Mouse (Mus musculus) yolk sac, embryonic 10.5 days (tissue): ENCODE measurements at regions not wholly inside any gene's neighbourhood (a gene's known extent, or its start where the extent isn't known, plus 50 kb on each side); places are given as distances from the start of the nearest gene placed in this dataset.

Experiments
- DNase-seq: peaks from one replicate; pipeline ENCODE4 v3.0.0-alpha.2; 2017; ENCODE audit warnings: low spot score

DNA sequence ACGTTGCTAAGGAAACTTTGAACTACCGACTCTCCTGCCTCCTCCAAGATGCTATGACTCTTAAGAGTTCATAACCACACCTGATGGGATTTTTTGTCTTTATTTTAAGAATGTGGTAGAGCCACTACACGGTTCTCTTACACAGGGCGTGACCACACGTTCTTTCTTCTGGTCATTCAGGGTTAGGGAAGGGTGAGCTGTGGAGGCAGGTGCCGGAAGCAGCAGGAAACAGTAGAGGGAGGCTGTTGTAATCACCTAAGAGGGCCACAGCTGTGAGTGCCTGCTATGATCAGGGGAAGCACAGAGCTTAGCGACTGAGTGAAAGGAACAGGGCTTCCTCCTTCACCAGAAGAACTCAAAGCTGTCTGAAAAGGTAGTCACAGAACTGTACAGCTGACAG lies 50.6 kb upstream of the Larp1 start:
- no peak for DNase-seq

DNA sequence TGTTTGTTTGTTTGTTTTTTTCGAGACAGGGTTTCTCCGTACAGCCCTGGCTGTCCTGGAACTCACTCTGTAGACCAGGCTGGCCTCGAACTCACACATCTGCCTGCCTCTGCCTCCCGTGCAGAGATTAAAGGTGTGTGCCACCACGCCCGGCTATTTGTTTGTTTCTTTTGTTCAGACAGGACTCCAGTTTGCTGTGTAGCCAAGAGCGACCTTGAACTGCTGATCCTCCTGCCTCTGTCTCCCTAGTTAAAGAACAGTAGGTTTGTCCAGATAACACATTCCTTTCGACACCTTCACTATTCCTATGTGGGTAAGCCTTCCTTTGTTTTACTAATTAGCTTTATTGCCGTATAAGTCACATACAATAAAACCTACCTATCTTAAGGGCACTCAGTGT lies 52.0 kb upstream of the Larp1 start:
- DNase-seq, result no peak

DNA sequence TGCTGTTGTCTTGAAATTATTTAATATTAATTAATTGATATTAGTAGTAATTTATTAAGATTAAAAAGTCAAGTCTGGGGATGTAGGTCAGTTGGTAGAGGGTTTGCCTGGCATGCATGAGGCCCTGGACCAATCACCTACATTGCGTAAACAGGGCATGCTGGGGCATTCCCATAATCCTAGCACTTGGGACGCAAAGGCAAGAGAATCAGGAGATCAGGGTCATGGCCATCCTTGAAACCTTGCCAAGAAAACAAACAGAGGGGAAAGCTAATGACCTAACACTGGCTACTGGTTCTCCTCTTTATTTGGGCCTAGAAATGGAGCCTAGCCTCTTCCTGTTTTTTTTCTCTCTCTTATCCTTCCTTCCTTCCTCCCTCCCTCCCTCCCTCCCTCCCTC lies 52.8 kb upstream of the Larp1 start:
- DNase-seq, result no peak

DNA sequence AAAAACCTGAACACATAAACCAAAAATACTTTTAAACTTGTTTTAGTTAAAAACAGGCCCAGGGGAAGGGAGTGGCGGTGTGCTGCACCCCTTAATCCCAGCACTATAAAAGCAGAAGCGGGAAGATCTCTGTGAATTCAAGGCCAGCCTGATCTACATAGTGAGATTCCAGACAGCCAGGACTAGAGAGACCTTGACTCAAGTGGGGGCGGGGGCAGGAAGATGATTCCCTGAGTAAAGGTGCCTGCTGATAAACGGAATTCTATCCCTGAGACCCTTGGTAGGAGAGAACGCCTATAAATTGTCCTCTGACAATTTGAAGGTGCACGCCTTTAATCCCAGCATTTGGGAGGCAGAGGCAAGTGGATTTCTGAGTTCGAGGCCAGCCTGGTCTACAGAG lies 53.4 kb upstream of the Larp1 start:
- DNase-seq, result no peak

DNA sequence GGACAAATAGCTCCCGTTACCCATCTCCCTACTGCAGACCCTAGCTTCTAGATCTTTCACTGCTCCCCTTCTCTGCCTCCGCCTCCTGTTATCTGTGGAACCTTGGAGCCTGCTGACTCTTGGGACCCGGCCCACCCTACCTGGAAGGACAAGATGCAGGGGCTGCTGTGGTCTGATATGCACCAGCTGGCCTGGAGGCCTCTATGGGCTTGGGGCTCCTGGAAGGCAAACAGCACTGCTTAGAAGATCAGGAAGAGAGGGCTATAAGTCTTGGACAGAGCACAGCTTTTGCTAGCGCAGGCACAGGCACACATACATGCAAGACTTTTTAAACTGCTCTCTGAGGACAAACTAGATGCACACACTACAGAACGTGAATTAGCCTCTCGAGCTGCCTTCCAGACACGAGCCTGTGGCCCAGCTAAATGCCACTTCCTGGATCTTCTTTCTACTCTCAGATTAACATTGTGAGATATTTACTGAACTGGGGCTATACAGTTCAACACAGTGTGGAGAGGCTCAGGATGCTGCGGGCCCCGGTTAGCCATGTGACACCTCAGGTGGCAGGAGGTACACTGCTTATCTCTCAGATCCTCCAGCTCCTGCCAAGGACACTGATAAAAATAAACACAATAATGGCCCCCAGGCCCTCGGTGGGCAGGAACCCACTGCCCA lies 54.2 kb upstream of the Larp1 start:
- DNase-seq, result peak; percentile 49

DNA sequence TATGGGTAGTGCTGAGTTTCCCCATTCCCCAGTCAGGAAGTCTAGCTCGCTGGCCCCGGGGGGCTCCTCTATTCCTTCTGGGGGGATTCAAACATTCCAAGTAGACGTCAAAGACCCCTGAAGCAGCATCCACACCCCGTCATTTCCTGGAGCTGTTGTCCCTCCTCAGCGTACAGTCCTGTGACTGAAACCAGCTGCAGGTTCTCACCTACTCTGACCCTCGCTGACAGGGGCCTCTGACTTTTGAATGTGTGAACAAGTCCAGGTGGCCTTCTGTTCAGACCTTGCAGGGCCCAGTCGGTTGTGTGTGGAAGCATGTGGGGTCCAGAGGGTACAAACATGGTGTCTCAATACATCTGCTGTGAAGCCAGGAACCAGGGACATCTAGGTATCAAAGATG lies 55.2 kb upstream of the Larp1 start:
- DNase-seq, result no peak

DNA sequence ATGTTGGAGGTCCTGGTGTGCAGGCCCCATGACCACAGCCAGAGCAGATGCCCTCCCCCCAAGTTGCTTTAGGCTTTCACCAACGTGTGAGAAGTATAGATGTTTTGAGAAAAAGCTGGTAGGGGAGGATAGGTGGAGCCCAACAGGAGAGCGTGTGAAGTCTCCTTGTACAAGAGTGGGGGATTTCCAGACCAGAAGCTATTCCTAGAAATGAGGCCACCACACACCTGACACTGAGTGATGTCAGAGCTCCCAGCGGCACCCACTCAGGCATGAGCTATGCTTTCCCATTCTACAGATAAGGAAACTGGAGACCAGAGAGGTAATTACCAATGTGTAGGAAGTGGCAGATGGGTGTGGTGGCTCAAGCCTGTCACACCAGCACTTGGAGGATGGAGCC lies 56.2 kb upstream of the Larp1 start:
- no peak for DNase-seq

DNA sequence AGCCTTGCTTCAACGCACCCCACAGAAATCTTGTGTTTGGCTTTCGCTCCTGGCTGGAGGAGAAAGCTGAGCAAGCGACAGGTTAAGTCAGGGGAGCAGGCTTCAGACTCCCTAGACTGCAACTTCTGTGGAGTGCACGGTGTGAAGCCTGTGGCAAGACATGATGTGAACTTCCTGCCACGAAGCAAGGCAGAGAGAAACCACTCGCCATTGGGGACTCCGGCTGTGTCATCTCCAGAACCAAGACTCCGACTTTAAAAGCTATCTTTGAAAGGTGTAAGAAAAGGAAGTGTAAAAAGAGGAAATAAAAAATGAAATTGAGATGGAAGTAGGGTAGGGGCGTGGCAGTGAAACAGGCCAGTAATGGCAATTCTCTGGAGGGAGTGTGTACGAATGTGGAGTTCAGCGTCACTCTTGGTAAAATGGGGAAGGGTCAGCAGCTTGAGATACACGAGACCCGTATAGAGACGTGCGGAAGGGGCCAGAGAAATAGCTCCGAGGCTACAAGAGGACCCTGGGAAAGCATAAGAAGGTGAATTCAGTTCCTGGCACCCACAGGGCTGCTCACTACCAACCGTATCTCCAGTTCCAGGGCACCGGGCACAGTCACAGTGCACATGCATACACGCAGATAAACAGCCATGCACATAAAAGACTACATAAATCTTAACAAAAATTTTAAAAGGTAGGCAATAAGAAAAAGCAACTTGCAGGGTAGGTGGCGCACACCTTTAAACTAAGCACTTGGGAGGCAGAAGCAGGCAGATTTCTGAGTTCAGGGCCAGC lies 57.1 kb upstream of the Larp1 start:
- no peak for DNase-seq

DNA sequence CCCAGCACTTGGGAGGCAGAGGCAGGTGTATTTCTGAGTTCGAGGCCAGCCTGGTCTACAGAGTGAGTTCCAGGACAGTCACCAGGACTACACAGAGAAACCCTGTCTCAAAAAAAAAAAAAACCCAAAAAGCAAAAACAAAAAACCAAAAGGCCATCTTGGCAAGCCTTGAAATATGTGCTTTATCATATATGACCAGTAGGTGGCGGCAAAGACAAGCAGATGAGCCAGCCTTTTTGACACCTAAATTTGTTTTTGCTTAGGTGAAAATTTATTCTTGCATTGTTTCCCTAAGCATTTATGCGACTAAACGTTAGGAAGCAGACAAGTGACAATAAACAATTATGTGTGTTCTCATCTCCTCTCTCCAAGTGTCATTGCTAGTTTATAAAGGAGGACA lies 57.9 kb upstream of the Larp1 start:
- DNase-seq, result no peak

DNA sequence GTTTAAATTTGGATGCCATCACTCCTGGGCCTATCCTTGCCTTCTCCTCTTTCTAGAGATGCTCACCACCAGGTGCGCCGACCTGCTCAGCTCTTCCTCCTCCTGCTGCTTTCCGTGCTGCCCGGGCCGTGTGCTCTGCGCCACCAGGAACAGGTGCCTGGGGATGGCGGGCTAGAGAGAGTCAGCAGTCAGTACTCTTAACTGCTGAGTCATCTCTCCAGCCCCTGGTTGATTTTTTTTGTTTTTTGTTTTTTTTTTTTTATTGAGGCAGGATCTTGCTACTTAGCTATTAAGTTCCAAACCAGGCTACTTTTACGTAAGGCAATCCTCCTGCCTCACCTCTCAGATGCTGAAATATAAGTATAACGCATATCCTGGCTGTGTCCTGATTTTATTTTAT lies 59.8 kb upstream of the Larp1 start:
- DNase-seq, result no peak

DNA sequence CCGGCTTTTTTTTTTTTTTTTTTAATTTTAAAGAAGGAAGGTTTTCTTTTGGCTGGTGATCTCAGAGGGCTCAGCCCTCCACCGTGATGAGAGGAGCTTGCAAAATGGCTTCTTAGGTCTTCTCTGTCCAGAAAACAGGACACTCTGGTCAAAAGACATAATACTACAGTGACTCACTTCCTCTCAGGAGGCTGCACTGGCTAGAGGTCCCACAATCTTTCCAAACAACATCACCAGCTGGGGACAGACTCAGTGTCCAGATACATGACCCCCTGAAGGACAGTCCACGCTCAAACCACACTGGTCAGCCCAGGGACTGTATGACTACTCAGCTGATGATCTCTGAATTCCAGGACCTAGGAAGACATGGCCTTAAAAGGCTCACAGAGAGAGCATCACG lies 61.5 kb upstream of the Larp1 start:
- no peak for DNase-seq

DNA sequence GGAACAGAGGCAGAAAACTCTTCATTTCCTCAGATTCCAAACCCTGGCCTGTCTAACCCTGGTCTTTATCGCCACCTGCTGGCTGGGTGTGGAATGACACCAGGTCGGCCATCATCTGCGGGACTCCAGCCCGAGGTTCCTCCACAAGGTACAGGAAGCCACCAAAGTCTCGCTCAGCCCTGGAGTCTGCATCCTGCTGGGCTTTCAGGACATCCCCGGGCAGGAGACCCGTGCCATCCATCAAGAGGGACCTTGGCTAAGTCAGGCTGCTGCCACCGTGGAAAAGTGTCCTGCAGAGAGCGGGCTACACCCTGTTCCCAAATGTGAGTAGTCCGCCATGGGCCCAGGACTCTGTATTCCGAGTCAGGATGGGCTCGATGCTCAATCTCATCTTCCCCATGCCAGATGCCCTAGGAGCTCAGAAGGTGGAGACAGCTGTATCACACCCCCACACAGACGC lies 74.4 kb upstream of the Larp1 start:
- DNase-seq, result peak; percentile 82

DNA sequence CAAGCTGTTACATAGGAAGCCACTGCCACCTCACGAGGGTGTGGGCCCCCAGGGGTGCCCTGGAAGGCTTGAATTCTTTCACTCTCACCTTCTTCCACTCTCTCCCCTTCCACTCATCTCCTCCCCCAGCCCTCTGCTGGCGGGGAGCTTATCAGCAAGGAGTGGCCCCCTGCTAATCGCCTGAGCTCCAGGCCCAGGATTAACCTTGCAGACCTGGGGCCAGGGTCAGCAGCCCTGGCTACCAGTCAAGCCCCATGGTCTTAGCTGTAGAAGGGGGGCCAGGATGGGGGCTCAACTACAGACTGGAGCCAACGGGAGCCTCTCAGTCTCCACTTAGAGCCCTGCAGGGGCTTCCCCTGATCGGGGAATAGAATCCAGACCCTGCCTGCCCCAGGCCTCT lies 75.8 kb upstream of the Larp1 start:
- peak; percentile 75 for DNase-seq

DNA sequence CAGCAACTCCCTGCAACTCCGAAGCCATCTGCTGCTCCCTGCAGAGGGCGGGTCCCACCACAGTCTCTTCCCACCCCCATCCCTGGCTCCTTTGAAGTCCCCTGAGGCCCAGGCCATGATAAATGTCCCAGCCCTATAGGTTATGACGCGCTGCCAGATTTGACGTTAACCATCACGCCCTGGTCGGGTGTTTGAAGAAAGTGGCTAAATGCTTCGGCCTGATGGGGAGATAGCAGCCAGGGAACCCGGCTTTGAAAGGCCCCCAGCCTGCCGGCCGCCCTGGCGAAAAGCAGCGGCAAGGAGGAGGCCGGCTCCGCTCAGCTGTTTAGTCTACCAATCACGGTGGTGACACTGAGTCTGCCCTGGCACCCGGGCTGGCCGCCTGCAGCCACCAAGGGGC lies 79.4 kb upstream of the Larp1 start:
- DNase-seq, result peak; percentile 45

DNA sequence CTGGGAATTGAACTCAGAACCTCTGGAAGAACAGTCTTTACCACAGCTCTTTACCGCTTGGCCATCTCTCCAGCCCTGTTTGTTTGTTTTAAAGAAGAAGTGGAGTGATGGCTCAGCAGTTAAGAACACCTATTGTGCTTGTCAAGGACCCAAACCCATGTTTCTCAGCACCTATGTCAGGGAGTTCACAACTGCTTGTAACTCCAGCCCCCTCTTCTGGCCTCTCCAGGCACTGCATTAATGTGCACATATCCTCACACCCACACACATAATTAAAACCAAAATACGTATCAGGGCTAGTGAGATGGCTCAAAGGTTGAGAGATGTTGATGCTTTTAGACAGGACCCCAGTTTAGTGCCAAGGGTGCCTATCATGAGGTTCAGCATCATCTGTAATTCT lies 87.6 kb upstream of the Hand1 start:
- no peak for DNase-seq

DNA sequence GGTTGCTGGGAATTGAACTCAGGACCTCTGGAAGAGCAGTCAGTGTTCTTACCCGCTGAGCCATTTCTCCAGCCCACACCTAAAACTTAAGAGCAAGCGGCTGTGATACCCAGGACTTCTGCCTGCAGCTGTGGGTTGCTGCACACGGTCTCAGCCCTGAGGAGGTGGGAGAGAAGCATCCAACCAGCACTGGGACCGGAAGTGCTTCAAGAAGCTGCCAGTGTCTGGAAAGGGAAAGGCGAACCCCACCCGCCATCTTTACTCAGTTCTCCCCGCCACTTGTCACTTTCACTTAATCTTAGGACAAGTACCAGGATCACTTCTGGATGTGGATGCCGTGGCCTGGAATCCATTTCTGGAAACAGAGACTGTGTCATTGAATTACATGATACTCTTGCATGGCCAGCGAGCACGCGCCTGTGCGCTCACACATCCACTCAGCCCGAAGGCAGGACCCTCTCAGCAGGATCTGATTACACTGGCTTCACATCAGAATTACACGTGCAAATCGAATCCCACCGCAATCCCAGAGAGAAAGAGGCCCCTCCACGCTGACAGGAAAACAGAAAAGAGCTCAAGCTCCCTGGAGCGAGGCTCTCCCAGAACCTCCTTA lies 85.9 kb upstream of the Hand1 start:
- DNase-seq, result no peak

DNA sequence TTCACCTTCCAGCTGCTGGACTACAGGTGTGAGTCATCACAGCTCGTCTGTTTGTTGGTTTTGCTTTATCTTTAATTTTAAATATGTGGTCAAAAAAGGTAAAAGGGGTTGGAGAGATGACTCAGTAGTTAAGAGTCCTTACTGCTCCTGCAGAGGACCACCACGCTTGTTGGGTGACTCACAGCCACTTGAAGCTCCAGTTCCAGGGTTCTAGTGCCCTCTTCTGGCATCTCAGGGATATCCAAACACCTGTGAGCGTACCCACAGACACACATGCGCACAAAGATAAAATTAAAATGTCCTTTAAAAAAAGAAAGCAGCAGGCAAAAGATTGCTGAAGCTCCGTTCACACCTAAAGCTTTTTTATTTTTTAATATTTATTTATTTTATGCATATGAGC lies 85.4 kb upstream of the Hand1 start:
- no peak for DNase-seq

DNA sequence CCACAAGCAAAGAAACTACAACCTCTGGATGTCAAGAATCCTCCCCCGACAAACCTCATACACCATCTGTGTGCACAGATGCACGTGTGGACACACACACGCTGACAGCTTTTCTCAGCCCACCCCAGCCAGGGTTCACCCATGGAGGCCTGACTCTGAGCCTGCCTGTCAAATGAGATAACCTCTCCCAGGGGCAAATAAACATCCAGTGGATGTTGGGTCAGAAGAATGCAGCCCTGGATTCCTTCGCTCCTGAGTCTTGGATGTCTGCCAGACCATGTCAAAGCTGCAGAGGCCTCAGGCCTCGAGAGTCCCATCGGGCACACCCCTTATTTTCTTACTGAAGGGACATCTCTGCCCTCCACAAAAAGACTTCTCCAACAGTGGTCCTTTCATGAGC lies 83.4 kb upstream of the Hand1 start:
- peak; percentile 85 for DNase-seq

DNA sequence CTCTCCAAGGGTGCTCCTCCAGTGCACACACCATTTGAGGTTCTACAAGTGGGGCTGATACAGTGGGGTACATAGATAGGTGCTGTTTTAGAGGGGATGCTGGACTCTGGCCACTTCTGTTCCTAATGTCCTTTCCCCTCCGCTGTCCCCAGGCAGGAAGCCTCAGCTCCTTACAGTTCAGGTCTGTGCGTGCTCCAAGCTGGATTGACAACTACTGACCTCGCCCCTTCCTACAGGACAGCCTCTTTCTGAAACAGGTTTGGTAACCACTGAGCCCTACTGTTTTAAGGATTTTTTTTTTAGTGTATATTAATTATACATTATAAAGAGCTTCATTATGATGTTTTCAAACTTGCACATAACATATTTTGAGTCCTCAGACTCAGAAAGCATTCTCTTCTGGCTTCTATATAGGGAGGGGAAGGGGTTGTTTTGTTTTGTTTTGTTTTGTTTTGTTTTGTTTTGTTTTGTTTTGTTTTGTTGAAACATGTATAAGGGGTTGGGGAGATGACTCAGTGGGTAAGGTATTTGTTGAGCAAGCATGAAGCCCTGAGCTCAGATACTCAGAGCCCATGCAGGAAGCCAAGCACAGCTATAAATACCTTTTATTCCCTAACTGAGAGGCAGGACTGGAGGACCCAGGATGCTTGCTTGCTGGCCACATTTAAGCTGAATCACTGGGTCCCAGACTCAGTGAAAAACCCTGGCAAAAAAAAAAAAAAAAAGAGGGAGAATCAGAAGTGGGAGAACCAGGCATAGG lies 81.4 kb upstream of the Hand1 start:
- DNase-seq, result no peak

DNA sequence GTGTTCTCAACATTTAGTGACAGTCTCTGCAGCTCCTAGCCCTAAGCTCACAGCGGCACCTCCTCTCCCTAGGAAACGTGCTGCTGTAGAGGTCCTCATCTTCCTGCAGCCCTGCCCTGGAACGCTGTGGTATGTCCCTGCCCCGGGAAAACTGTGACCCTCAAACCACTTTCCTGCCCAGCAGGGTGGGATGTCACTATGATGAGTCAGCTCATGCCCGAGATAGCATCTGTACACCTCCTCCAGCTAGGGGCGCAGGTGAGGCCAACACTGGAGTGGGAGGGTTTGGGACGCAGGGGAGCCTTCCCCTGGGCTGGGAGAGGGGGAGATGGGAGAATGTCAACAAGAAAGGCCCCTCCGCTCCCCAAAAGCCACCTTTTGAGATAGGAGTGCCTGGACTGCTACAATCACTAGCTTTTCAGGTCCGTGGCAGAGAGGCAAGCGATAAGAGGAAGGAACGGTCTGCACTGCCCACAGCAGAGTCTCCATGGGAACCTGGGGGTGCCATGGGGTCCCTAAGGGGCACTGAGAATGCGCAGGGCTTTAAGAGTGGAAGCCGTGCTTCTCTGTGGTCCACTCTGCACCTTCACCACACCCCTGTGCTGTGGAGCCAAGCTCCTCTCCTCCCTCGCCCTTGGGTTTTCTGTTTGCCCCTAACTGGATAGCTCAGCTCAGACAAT lies 80.5 kb upstream of the Hand1 start:
- no peak for DNase-seq

DNA sequence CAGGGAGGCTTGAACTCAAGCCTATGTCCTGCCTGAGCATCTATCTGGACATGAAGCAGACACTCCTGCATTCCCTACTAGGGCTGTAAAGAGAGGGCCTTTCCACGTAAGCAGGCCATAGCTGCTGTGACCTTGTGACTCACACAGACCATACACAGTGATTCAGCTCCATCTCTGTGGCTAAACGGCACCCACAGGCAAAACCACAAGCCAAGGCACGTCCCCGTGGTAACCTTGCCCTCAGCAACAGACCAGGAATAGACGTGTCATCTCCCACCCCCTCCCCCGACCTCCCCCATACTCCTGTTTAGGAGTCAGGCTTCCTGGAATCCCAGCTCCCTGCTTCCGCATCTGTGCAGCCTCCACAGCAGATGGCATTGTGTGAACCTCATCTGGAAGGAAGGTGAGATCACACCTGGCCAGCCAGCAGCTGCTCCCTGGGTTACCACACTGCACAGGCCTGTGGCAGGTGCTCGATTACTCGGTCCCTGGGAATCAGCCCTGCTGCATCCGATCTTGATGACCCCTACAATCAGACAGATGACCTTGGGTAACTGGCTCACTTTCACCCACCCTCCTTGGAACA lies 79.2 kb upstream of the Hand1 start:
- no peak for DNase-seq

DNA sequence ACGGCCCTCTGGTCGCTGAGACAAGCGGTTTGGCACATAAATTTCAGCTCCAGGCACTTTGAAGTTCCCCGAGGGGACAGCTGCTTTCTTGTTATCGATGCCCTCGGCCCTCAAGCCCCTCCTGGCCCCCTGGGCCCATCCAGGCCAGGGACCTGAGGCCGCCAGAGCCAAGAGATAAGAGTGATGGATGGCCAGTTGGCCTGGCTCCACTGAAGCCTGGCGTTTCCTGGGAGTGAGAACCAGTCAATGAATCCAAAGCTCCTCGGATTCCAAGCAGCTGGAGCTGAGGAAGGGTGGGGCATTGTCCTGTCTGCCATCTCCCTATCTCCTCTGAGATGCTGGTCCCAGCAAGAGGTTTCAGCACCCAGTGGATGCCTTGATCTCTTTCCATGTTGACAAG lies 71.6 kb upstream of the Hand1 start:
- DNase-seq, result peak; percentile 42
